Mouse (Mus musculus) embryonic facial prominence, embryonic 14.5 days (tissue): ENCODE measurements around the gene Hlf. TPM values are rescaled to one million over a fixed set of nuclear protein-coding genes. Genes with fewer than 3 reads are reported as not detected.

ENCODE experiments used
- ATAC-seq: fragments of 200-750 bp; cut with Nextera tagmentation; 2 replicates; pipeline ENCODE4 v1.8.0; 2017; ENCODE audit warnings: low read depth, moderate number of reproducible peaks, moderate TSS enrichment
- DNase-seq: peaks from one replicate; pipeline ENCODE4 v3.0.0-alpha.2; 2015; ENCODE audit warnings: low spot score
- H3K27ac ChIP-seq: fragments of 300-500 bp; sonication (generic); replicated peaks from 2 replicates; pipeline ENCODE4 v1.5.1; 2014; ENCODE audit warnings: low read depth, mild to moderate bottlenecking, low read length, moderate library complexity
- H3K27me3 ChIP-seq: fragments of 300-500 bp; sonication (generic); replicated peaks from 2 replicates; pipeline ENCODE4 v1.6.1; 2014; ENCODE audit warnings: low read length; ENCODE audit not compliant: control insufficient read depth, insufficient read depth
- H3K36me3 ChIP-seq: fragments of 300-500 bp; sonication (generic); 2 replicates; pipeline ENCODE4 v1.6.1; 2014; ENCODE audit warnings: low read length, mixed read lengths; ENCODE audit not compliant: control insufficient read depth, insufficient read depth
- H3K4me1 ChIP-seq: fragments of 300-500 bp; sonication (generic); 2 replicates; pipeline ENCODE4 v1.6.1; 2014; ENCODE audit warnings: antibody characterized with exemption, low read length; ENCODE audit not compliant: control insufficient read depth, insufficient read depth
- H3K4me2 ChIP-seq: fragments of 300-500 bp; sonication (generic); 2 replicates; pipeline ENCODE4 v1.6.1; 2014; ENCODE audit warnings: low read depth, mild to moderate bottlenecking, low read length, moderate library complexity, mixed read lengths
- H3K4me3 ChIP-seq: fragments of 300-500 bp; sonication (generic); 2 replicates; pipeline ENCODE4 v1.5.1; 2014; ENCODE audit warnings: low read depth, mild to moderate bottlenecking, low read length
- H3K9ac ChIP-seq: fragments of 300-500 bp; sonication (generic); 2 replicates; pipeline ENCODE4 v1.6.1; 2014; ENCODE audit warnings: low read depth, mild to moderate bottlenecking, low read length, moderate library complexity, mixed read lengths
- H3K9me3 ChIP-seq: fragments of 300-500 bp; sonication (generic); 2 replicates; pipeline ENCODE4 v1.6.1; 2016; ENCODE audit warnings: low read length; ENCODE audit not compliant: control insufficient read depth
- WGBS: fragments of 180-500 bp; shearing (Covaris S2); extraction: QIAGEN DNeasy Blood & Tissue Kit; methylation state at CpG from one replicate; pipeline ENCODE4 v1.1.7; 2014; 5-methylcytosine and 5-hydroxymethylcytosine counted together
- polyA plus RNA-seq: library from polyadenylated mRNA; unstranded; fragments of >200 nt; fragmentation: Nextera tagmentation; extraction: Ambion mirVana; gene quantifications from 2 replicates; pipeline ENCODE4 v1.2.1, GENCODE M21; 2014

Hlf gene
- polyA plus RNA-seq, 1 experiment from 2014 or later, result 5.1 TPM

DNA sequence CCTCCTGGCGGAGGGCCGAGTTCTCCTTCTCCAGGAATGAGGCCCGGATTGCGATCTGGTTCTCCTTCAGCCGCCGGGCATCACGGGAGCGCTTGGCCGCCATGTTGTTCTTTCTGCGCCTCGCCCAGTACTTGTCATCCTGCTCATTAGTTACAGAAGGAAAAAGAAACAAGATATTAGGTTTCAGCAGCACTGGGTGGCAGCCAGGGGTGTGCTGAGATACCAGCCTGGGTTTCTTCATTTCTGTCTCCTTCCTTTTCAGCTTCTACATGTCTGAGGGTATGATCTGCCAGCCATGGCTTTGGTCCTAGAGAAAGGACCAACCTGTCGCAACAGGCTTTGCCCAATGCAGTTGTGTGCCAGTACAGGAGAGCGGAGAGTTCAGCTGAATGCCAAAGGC, 49.9 kb downstream of the Hlf start:
- DNase-seq (no peak), ATAC-seq (no peak; the same call in 1 of the 2 replicates)
- Histone ChIP-seq H3K27me3 (no peaks in the 10 kb centered on the region), H3K27ac (no peak overlapping the region), H3K4me2 (no peak overlapping the region), H3K9ac (no peak overlapping the region), H3K36me3 (peaks cover 9% of the 10 kb centered on the region; the same call in 1 of the 2 replicates), H3K4me3 (no peak overlapping the region), H3K9me3 (no peaks in the 10 kb centered on the region), H3K4me1 (no peaks in the 10 kb centered on the region)
- WGBS, result 88% methylated on average over 13 of the region's 13 CpGs

DNA sequence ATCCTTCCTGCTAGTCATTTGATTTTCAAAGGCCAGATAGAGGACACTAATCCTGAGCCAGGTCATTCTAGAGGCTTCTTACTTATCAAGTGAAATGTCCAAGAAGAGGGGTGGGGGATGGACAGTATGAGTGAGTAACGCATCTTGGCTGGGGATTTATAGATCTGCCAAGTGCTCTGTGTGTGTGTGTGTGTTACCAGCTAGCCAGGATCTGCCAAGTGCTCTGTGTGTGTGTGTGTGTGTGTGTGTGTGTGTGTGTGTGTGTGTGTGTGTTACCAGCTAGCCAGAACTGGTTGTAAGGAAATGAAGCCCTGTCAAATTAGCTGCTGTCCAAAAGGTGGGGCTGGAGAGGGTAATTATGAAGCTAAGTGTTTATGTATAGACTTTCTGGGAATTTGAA, 55.9 kb downstream of the Hlf start:
- H3K36me3 ChIP-seq, result 0 out of 2 replicates have a peak, but pooled peaks cover 4% of the 10 kb centered on the region
- no peak overlapping the region for H3K4me3 ChIP-seq
- no peak overlapping the region for H3K9ac ChIP-seq
- DNase-seq (no peak), ATAC-seq (no peak)
- no peaks in the 10 kb centered on the region for H3K4me1 ChIP-seq
- H3K27ac ChIP-seq, result no peak overlapping the region
- H3K27me3 ChIP-seq, result no peaks in the 10 kb centered on the region
- 58% methylated on average over 1 of the region's 1 CpGs for WGBS
- H3K9me3 ChIP-seq, result no peaks in the 10 kb centered on the region
- H3K4me2 ChIP-seq, result no peak overlapping the region

DNA sequence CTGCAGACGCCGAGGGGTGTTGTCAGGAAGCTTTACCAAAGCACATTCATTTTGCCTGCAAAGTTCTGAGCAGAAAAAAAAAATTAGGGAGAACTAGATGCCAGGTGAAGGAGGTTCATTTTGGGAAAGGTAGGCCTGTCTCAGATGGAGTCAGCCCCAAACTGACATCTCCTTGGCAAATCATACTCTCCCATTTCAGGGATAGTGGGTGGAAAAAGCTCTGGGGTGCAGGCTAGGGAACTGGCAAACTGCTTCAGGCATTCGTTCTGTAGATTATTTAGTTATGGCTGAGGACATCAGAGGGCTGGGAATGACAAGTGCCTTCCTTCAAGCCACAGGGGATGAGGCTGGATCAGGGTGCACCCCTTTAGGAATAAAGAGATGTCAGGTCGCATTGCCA, 58.0 kb downstream of the Hlf start:
- Histone ChIP-seq H3K4me2 (no peak overlapping the region), H3K27me3 (no peaks in the 10 kb centered on the region), H3K9ac (no peak overlapping the region), H3K4me3 (no peak overlapping the region), H3K9me3 (no peaks in the 10 kb centered on the region), H3K4me1 (no peaks in the 10 kb centered on the region), H3K27ac (no peak overlapping the region), H3K36me3 (no peaks in the 10 kb centered on the region)
- DNase-seq (no peak), ATAC-seq (no peak)
- WGBS, result 77% methylated on average over 4 of the region's 4 CpGs

DNA sequence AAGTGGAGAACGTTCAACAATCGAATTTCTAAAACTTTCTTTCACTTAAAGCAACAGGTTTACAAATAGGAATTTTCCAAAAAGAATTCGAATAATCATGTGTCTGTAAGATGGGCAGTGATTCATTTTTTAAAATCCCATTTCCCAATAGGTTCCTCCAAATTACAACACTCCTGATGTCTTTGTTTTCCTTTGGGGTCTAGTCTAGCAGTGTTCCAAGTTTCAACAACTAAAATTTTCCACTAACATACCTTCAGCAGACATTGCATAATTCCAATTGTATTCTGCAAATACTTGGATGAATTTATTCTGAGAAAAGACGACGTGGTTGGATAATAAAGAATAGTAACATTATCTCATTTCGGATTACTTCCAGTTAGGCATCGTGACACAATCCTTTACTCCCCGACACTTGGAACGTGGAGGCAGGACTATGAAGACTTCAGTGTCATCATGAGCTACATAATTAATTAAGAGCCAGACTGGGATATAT, 60.4 kb downstream of the Hlf start:
- Histone ChIP-seq H3K4me1 (no peaks in the 10 kb centered on the region), H3K9ac (no peak overlapping the region), H3K27ac (no peak overlapping the region), H3K4me3 (no peak overlapping the region), H3K4me2 (no peak overlapping the region), H3K9me3 (no peaks in the 10 kb centered on the region), H3K36me3 (no peaks in the 10 kb centered on the region), H3K27me3 (no peaks in the 10 kb centered on the region)
- WGBS, result 72% methylated on average over 9 of the region's 9 CpGs
- DNase-seq, result peak; percentile 32
- ATAC-seq, result no peak

DNA sequence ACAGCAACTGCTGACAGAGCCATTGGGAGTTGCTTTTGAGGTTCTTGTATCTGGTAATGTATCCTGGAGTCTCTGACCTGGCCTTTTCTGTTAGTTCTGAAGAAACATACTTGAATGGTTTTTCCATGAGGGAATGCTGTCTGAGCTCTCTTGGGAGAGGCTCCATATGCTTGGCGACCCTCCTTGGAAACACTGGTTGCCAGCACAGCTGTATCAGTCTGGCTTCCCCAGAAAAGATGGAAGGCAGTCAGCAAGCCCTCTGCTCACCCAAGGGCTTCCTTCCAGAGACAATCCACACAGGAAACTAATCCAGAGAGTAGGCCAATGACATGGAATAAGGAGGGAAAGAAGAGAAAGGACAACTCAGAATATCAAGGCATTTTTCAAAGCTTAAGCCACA, 63.9 kb downstream of the Hlf start:
- Histone ChIP-seq H3K36me3 (no peaks in the 10 kb centered on the region), H3K4me1 (no peaks in the 10 kb centered on the region), H3K27ac (no peak overlapping the region), H3K9ac (no peak overlapping the region), H3K9me3 (no peaks in the 10 kb centered on the region), H3K4me2 (no peak overlapping the region), H3K4me3 (no peak overlapping the region), H3K27me3 (no peaks in the 10 kb centered on the region)
- DNase-seq, result no peak
- 54% methylated on average over 1 of the region's 1 CpGs for WGBS
- ATAC-seq, result peak; percentile 26; the same call in 1 of the 2 replicates

- ATAC-seq (no peak), DNase-seq (no peak)
- Histone ChIP-seq H3K4me2 (no peak overlapping the region), H3K9ac (no peak overlapping the region), H3K9me3 (no peaks in the 10 kb centered on the region), H3K27me3 (no peaks in the 10 kb centered on the region), H3K4me3 (no peak overlapping the region), H3K4me1 (no peaks in the 10 kb centered on the region), H3K36me3 (no peaks in the 10 kb centered on the region), H3K27ac (no peak overlapping the region)
- WGBS, result 74% methylated on average over 5 of the region's 5 CpGs
Measured at GRCm38 (mm10) chr11:90326146-90326545, 64.5 kb downstream of the Hlf start.

- no peaks in the 10 kb centered on the region for H3K9me3 ChIP-seq
- no peak overlapping the region for H3K9ac ChIP-seq
- H3K36me3 ChIP-seq, result no peaks in the 10 kb centered on the region
- no peak for DNase-seq
- no peaks in the 10 kb centered on the region for H3K27me3 ChIP-seq
- no peak for ATAC-seq
- H3K4me3 ChIP-seq, result no peak overlapping the region
- H3K4me1 ChIP-seq, result no peaks in the 10 kb centered on the region
- no peak overlapping the region for H3K4me2 ChIP-seq
- WGBS, result 78% methylated on average over 3 of the region's 3 CpGs
- no peak overlapping the region for H3K27ac ChIP-seq
Measured at GRCm38 (mm10) chr11:90324597-90324996, 66.1 kb downstream of the Hlf start.

GRCm38 (mm10) chr11:90320922-90321321, 69.8 kb downstream of the Hlf start:
- Histone ChIP-seq H3K36me3 (no peaks in the 10 kb centered on the region), H3K4me2 (no peak overlapping the region), H3K27ac (no peak overlapping the region), H3K9me3 (no peaks in the 10 kb centered on the region), H3K9ac (no peak overlapping the region), H3K27me3 (no peaks in the 10 kb centered on the region), H3K4me3 (no peak overlapping the region), H3K4me1 (no peaks in the 10 kb centered on the region)
- no peak for DNase-seq
- 60% methylated on average over 7 of the region's 7 CpGs for WGBS
- ATAC-seq, result no peak

- ATAC-seq (no peak), DNase-seq (peak; percentile 49)
- 13% methylated on average over 4 of the region's 4 CpGs for WGBS
Measured at GRCm38 (mm10) chr11:90317482-90317881, 73.2 kb downstream of the Hlf start.

More at GRCm38 (mm10) chr11:90317482-90317881, 73.2 kb downstream of the Hlf start:
- no peak overlapping the region for H3K9ac ChIP-seq
- H3K27me3 ChIP-seq, result no peaks in the 10 kb centered on the region
- H3K4me1 ChIP-seq, result no peaks in the 10 kb centered on the region
- no peak overlapping the region for H3K27ac ChIP-seq
- no peak overlapping the region for H3K4me3 ChIP-seq
- H3K36me3 ChIP-seq, result no peaks in the 10 kb centered on the region
- no peak overlapping the region for H3K4me2 ChIP-seq
- no peaks in the 10 kb centered on the region for H3K9me3 ChIP-seq
